Mouse (Mus musculus) neural tube, embryonic 11.5 days (tissue): ENCODE results near the gene Hdac5. TPM values are rescaled to one million over a fixed set of nuclear protein-coding genes. Genes with fewer than 3 reads are reported as not detected.

Experiments used
- ATAC-seq: fragments of 200-750 bp; cut with Nextera tagmentation; 2 replicates; pipeline ENCODE4 v1.8.0; 2017; ENCODE audit warnings: moderate number of reproducible peaks, mild to moderate bottlenecking, moderate TSS enrichment, moderate library complexity; ENCODE audit not compliant: insufficient read depth, low FRiP score, low TSS enrichment
- DNase-seq: peaks from one replicate; pipeline ENCODE4 v3.0.0-alpha.2; 2015; ENCODE audit warnings: low spot score
- H3K27ac ChIP-seq: fragments of 300-500 bp; sonication (generic); 2 replicates; pipeline ENCODE4 v1.5.1; 2014; ENCODE audit warnings: low read depth, mild to moderate bottlenecking, low read length
- H3K27me3 ChIP-seq: fragments of 300-500 bp; sonication (generic); 2 replicates; pipeline ENCODE4 v1.6.1; 2014; ENCODE audit warnings: mild to moderate bottlenecking, low read length, mixed read lengths; ENCODE audit not compliant: control insufficient read depth, insufficient read depth
- H3K36me3 ChIP-seq: fragments of 300-500 bp; sonication (generic); 2 replicates; pipeline ENCODE4 v1.6.1; 2014; ENCODE audit warnings: mild to moderate bottlenecking, low read length, moderate library complexity, mixed read lengths; ENCODE audit not compliant: control insufficient read depth, insufficient read depth
- H3K4me1 ChIP-seq: fragments of 300-500 bp; sonication (generic); 2 replicates; pipeline ENCODE4 v1.6.1; 2014; ENCODE audit warnings: low read length, mixed read lengths; ENCODE audit not compliant: control insufficient read depth, insufficient read depth
- H3K4me2 ChIP-seq: fragments of 300-500 bp; sonication (generic); 2 replicates; pipeline ENCODE4 v1.6.1; 2014; ENCODE audit warnings: low read depth, mild to moderate bottlenecking, moderate library complexity
- H3K4me3 ChIP-seq: fragments of 300-500 bp; sonication (generic); 2 replicates; pipeline ENCODE4 v1.5.1; 2014; ENCODE audit warnings: low read depth, low read length
- H3K9ac ChIP-seq: fragments of 300-500 bp; sonication (generic); 2 replicates; pipeline ENCODE4 v1.6.1; 2014; ENCODE audit warnings: mild to moderate bottlenecking, low read length
- H3K9me3 ChIP-seq: fragments of 300-500 bp; sonication (generic); 2 replicates; pipeline ENCODE4 v1.6.1; 2016; ENCODE audit warnings: low read length; ENCODE audit not compliant: control insufficient read depth
- WGBS: fragments of 180-500 bp; shearing (Covaris S2); extraction: QIAGEN DNeasy Blood & Tissue Kit; methylation state at CpG from one replicate; pipeline ENCODE4 v1.1.7; 2014; 5-methylcytosine and 5-hydroxymethylcytosine counted together
- polyA plus RNA-seq: library from polyadenylated mRNA; unstranded; fragments of >200 nt; fragmentation: Nextera tagmentation; extraction: Ambion mirVana; gene quantifications from 2 replicates; pipeline ENCODE4 v1.2.1, GENCODE M21; 2014

Hdac5 gene
- polyA plus RNA-seq, 1 experiment from 2014 or later: 42.7 TPM

DNA sequence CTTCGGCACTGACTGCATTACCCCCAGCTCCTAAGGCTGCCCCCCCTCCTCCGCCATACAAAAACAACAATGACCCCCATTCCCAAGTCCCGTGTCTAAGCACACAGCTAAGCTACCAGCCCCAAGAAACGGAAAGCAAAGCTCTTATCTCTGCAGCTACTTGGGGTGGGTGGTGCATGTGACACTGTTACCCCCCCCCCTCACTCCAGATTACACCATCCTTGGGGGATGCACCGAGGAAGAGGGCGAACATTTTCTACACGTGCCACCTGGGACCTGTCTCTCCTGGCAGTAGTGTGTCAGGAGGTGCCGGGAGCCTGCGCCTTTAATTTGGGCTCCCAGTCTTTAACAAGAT lies 1.8 kb downstream of the Hdac5 start:
- Histone ChIP-seq H3K4me3 (peak overlapping the region; percentile 96), H3K36me3 (no peaks in the 10 kb centered on the region), H3K9ac (peak overlapping the region; percentile 91), H3K4me1 (peaks cover 48% of the 10 kb centered on the region), H3K27me3 (no peaks in the 10 kb centered on the region), H3K4me2 (peak overlapping the region; percentile 83), H3K27ac (peak overlapping the region; percentile 73), H3K9me3 (no peaks in the 10 kb centered on the region)
- ATAC-seq: no peak
- DNase-seq: peak; percentile 33
- 28% methylated on average over 9 of the region's 9 CpGs for WGBS

DNA sequence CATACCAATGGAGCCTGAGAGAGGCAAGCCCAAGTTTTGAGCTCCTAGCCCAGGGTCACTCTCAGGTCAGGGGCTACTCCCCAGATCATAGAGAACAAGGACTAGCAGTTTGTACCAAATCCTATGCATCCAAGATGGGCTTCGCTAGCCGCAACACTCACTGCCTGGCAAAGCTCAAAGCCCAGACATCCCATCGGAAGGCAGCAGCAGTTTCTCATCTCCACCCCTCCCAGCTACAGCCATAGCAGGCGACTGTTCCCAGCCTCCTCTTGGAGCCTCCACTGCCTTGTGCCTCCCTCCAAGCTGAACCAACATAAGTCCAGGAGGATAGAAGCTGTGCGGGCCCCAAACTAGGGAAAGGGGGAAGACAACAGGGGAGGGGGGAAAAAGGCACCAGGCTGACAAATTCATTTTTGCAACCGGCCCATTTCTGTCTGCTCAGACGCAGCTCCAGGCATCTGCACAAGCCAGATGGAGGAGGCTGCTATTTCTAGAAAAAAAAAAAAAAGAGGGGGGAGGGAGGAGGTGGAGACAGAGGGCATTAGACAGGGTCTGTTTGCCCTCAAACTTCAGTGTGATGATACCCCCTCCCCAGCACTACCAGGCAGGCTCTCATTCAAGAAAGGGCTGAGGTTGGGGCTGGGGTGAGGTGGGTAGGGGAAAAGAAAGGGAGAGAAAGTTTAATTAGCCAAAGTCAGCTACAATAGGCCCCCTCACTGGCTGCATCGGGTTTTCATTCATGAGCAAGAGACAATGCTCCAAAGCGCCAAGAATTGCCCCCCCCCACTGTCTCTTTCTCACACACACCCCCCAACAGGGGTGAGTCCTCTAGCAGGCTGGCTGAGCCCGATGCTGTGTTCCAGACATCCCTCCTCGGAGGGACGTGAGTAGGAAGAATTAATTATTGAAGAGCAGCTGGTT lies 2.4 kb downstream of the Hdac5 start:
- Histone ChIP-seq H3K27ac (peak overlapping the region; percentile 73), H3K27me3 (no peaks in the 10 kb centered on the region), H3K9me3 (no peaks in the 10 kb centered on the region), H3K4me3 (peak overlapping the region; percentile 96), H3K4me1 (peaks cover 48% of the 10 kb centered on the region), H3K9ac (peak overlapping the region; percentile 91), H3K36me3 (peaks cover 3% of the 10 kb centered on the region; the same call in 1 of the 2 replicates), H3K4me2 (peak overlapping the region; percentile 83)
- peak; percentile 63; the same call in 1 of the 2 replicates for ATAC-seq
- peak; percentile 69 for DNase-seq
- 24% methylated on average over 12 of the region's 12 CpGs for whole genome bisulfite sequencing

DNA sequence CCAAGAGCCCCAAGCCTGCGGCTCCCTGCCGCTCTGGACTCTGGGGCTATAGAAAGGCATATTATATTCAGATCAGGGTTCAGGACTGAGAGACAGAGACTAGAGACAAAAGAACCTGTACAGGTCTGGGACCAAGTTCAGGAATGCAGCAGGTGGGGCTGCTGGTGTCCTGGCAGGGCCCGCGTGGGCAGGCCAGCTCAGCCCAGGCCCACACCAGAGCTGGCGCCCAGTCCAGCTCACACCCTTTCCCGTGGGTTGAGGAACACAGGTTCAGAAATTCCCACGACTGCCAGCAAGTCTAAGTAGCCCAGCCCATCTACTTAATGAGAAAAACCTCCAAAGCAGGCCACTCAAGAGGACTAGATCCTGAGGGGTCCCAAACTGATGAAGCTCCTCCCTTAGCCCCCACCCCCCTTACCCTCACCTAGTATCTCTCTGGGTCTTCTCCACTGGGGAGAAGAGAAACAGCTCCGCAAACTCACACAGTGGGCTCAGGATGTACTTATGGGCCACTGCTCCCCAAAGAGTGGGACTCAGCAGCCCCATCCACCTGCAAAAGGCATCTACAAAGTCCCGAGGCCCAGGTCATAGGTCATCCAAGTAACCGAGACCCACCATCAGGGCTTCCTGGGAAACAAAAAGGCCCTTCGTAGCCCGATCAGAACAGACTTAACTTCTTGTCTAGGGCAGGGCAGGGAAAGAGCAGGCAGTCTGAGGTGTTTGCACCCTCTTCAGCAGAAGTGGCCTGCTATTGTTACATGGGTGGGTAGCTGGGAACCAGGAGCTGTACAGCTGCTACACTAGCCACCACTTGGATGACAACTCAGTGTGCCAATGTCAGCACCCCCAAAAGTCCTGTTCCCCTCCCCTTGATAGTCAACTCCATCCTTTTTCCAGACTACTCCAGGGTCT lies 3.6 kb downstream of the Hdac5 start:
- DNase-seq: no peak
- Histone ChIP-seq H3K9me3 (no peaks in the 10 kb centered on the region), H3K36me3 (peaks cover 3% of the 10 kb centered on the region; the same call in 1 of the 2 replicates), H3K27ac (no peak overlapping the region; the same call in 1 of the 2 replicates), H3K27me3 (no peaks in the 10 kb centered on the region), H3K4me2 (peak overlapping the region; percentile 83), H3K4me3 (0 out of 2 replicates have a peak overlapping the region, but pooled peaks have one; percentile 96), H3K9ac (peak overlapping the region; percentile 14), H3K4me1 (peaks cover 48% of the 10 kb centered on the region)
- ATAC-seq: no peak
- WGBS: 67% methylated on average over 12 of the region's 12 CpGs

GRCm38 (mm10) chr11:102225221-102225620 lies 4.7 kb downstream of the Hdac5 start:
- DNase-seq (no peak), ATAC-seq (no peak)
- Histone ChIP-seq H3K9ac (no peak overlapping the region; the same call in 1 of the 2 replicates), H3K4me2 (no peak overlapping the region), H3K27me3 (no peaks in the 10 kb centered on the region), H3K36me3 (peaks cover 3% of the 10 kb centered on the region; the same call in 1 of the 2 replicates), H3K4me1 (peaks cover 48% of the 10 kb centered on the region), H3K4me3 (no peak overlapping the region), H3K9me3 (no peaks in the 10 kb centered on the region), H3K27ac (no peak overlapping the region)
- WGBS: 68% methylated on average over 5 of the region's 5 CpGs

- Histone ChIP-seq H3K9ac (peak overlapping the region; percentile 35), H3K4me2 (peak overlapping the region; percentile 37), H3K4me1 (peaks cover 50% of the 10 kb centered on the region), H3K27me3 (no peaks in the 10 kb centered on the region), H3K27ac (peak overlapping the region; percentile 46; the same call in 1 of the 2 replicates), H3K36me3 (peaks cover 3% of the 10 kb centered on the region; the same call in 1 of the 2 replicates), H3K4me3 (peak overlapping the region; percentile 12; the same call in 1 of the 2 replicates), H3K9me3 (no peaks in the 10 kb centered on the region)
- WGBS: 6% methylated on average over 22 of the region's 22 CpGs
- DNase-seq: peak; percentile 34
- ATAC-seq: no peak
These were observed 5.3 kb downstream of the Hdac5 start for GRCm38 (mm10) chr11:102224686-102225085.

- Histone ChIP-seq H3K27ac (no peak overlapping the region), H3K9ac (no peak overlapping the region), H3K4me1 (peaks cover 53% of the 10 kb centered on the region), H3K4me2 (no peak overlapping the region), H3K36me3 (peaks cover 3% of the 10 kb centered on the region; the same call in 1 of the 2 replicates), H3K4me3 (no peak overlapping the region), H3K27me3 (no peaks in the 10 kb centered on the region), H3K9me3 (no peaks in the 10 kb centered on the region)
- 53% methylated on average over 6 of the region's 6 CpGs for WGBS
- peak; percentile 79 for DNase-seq
- no peak for ATAC-seq
These were observed 6.8 kb downstream of the Hdac5 start for GRCm38 (mm10) chr11:102223166-102223565.

GRCm38 (mm10) chr11:102221954-102222351 lies 8.0 kb downstream of the Hdac5 start:
- WGBS: 87% methylated on average over 8 of the region's 8 CpGs
- Histone ChIP-seq H3K9me3 (no peaks in the 10 kb centered on the region), H3K4me1 (peaks cover 49% of the 10 kb centered on the region), H3K9ac (no peak overlapping the region), H3K4me3 (no peak overlapping the region), H3K27ac (no peak overlapping the region), H3K36me3 (peaks cover 3% of the 10 kb centered on the region), H3K4me2 (no peak overlapping the region), H3K27me3 (no peaks in the 10 kb centered on the region)
- DNase-seq (peak; percentile 4), ATAC-seq (no peak)

DNA sequence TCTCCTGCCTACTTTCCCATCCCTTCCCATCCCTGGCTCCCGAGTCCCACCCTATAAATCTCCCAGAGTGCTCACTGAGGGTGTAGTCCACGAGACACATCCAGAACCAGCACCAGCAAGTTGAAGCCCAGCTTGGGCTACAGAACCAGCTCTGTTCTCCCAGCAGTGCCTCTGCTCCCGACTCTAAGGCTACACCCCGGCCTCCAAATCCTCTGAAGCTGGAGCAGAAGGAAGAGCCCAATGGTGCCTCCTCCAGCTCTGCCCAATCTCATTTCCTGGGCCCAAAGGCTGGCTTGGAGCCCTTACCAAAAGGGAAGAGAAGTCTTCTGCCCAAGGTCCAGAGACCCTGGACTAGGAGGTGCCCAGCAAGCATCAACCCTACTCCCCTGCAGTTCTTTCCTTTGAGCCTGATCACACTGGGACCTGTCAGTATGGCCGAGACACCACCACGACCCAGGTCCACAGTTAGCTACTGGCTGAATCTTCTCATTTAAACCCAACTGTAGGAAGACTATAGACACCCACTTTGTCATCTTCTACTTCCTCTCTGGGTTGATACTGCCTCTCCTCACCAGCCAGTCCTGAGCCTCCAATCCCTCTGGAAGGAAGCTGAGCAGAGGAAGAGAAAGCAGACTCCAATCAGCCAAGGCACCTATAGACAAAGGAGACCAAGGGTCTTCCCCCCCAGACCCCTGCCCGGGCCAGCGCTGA lies 8.6 kb downstream of the Hdac5 start:
- H3K9me3 ChIP-seq: no peaks in the 10 kb centered on the region
- H3K36me3 ChIP-seq: peaks cover 3% of the 10 kb centered on the region
- peaks cover 43% of the 10 kb centered on the region for H3K4me1 ChIP-seq
- no peak overlapping the region for H3K9ac ChIP-seq
- no peak overlapping the region for H3K27ac ChIP-seq
- WGBS: 79% methylated on average over 8 of the region's 8 CpGs
- no peak overlapping the region for H3K4me2 ChIP-seq
- H3K4me3 ChIP-seq: no peak overlapping the region
- DNase-seq: peak; percentile 6
- no peak for ATAC-seq
- H3K27me3 ChIP-seq: no peaks in the 10 kb centered on the region
